Mouse (Mus musculus) CH12.LX (cell line): ENCODE results near the gene Tmem164. TPM values are rescaled to one million over a fixed set of nuclear protein-coding genes. Genes with fewer than 3 reads are reported as not detected.
"Not testable (repeated sequence)": the region's sequence is repeated elsewhere in the genome, so short reads cannot be mapped to it uniquely, and the experiment has no call there.

Experiments used
- DNase-seq: peaks from one replicate; pipeline ENCODE4 v3.0.0-alpha.2; 2013; ENCODE audit errors: extremely low read depth
- H3K27ac ChIP-seq: 2 replicates; pipeline ENCODE4 v1.5.1; 2012; ENCODE audit warnings: low read depth, mild to moderate bottlenecking, control low read depth, moderate library complexity; ENCODE audit not compliant: insufficient read depth
- H3K27me3 ChIP-seq: replicated peaks from 2 replicates; pipeline ENCODE3; 2012; ENCODE audit warnings: inconsistent platforms
- H3K36me3 ChIP-seq, 2 experiments: replicated peaks in 1 of 2; 2 replicates each; pipeline versions ENCODE3 to v1.6.1; 2012; ENCODE audit warnings: inconsistent platforms in 1 of 2, low read length in 1 of 2, mild to moderate bottlenecking in 1 of 2, mixed read lengths in 1 of 2, moderate library complexity in 1 of 2; ENCODE audit not compliant: control insufficient read depth in 1 of 2, insufficient read depth in 1 of 2
- H3K4me1 ChIP-seq, 2 experiments: 2 replicates each; pipeline ENCODE4 v1.6.1; 2012; ENCODE audit warnings: inconsistent platforms in 1 of 2, moderate library complexity in 1 of 2; ENCODE audit not compliant: insufficient read depth in 2 of 2, control insufficient read depth in 1 of 2
- H3K4me2 ChIP-seq: 2 replicates; pipeline ENCODE4 v1.6.1; 2012; ENCODE audit warnings: low read depth, mild to moderate bottlenecking, control low read depth; ENCODE audit not compliant: poor library complexity, insufficient read depth, severe bottlenecking
- H3K4me3 ChIP-seq, 3 experiments: fragments of 150-350 bp in 1 of 3; sonication (generic) in 1 of 3; replicated peaks in 1 of 3; 2 replicates each; pipeline versions ENCODE3 to v1.5.1; 2011 to 2012; ENCODE audit warnings: low read depth in 2 of 3, low read length in 2 of 3, mild to moderate bottlenecking in 2 of 3, moderate library complexity in 2 of 3, control low read depth in 1 of 3, improper control_type of control experiment in 1 of 3, inconsistent platforms in 1 of 3, mixed read lengths in 1 of 3; ENCODE audit not compliant: poor library complexity in 1 of 3
- H3K79me2 ChIP-seq: replicated peaks from 2 replicates; pipeline ENCODE4 v1.6.1; 2012; ENCODE audit warnings: mild to moderate bottlenecking, moderate library complexity; ENCODE audit not compliant: control insufficient read depth, poor library complexity, insufficient read depth, severe bottlenecking; ENCODE audit errors: extremely low read depth
- H3K9ac ChIP-seq: 2 replicates; pipeline ENCODE4 v1.6.1; 2012; ENCODE audit warnings: low read depth, mild to moderate bottlenecking, control low read depth, moderate library complexity; ENCODE audit not compliant: insufficient read depth
- H3K9me3 ChIP-seq: replicated peaks from 2 replicates; pipeline ENCODE3; 2012; ENCODE audit warnings: low read length, inconsistent platforms, mixed read lengths
- CHD2 ChIP-seq: IDR thresholded peaks from 2 replicates; pipeline ENCODE4 v1.6.1; 2011; ENCODE audit warnings: low read length, improper control_type of control experiment
- E2F4 ChIP-seq: IDR thresholded peaks from 2 replicates; pipeline ENCODE4 v1.6.1; 2011; ENCODE audit warnings: low read depth, low read length, improper control_type of control experiment; ENCODE audit not compliant: insufficient replicate concordance
- EP300 ChIP-seq: IDR thresholded peaks from 2 replicates; pipeline ENCODE4 v1.6.1; 2011; ENCODE audit warnings: low read length, improper control_type of control experiment
- JUN ChIP-seq: IDR thresholded peaks from 2 replicates; pipeline ENCODE4 v1.6.1; 2011; ENCODE audit warnings: low read depth, mild to moderate bottlenecking, low read length, improper control_type of control experiment, moderate library complexity; ENCODE audit not compliant: insufficient read depth
- KAT2A ChIP-seq: IDR thresholded peaks from 2 replicates; pipeline ENCODE4 v1.6.1; 2012; ENCODE audit warnings: low read length, improper control_type of control experiment, inconsistent platforms; ENCODE audit not compliant: insufficient replicate concordance
- MAFK ChIP-seq: IDR thresholded peaks from 2 replicates; pipeline ENCODE4 v1.6.1; 2011; ENCODE audit warnings: low read length, improper control_type of control experiment; ENCODE audit not compliant: insufficient replicate concordance
- MAZ ChIP-seq: IDR thresholded peaks from 2 replicates; pipeline ENCODE4 v1.6.1; 2012; ENCODE audit warnings: low read depth, mild to moderate bottlenecking, inconsistent platforms, low read length, improper control_type of control experiment, moderate library complexity
- MEF2A ChIP-seq: IDR thresholded peaks from 2 replicates; pipeline ENCODE4 v1.6.1; 2014; ENCODE audit warnings: low read depth, mild to moderate bottlenecking, inconsistent platforms, low read length, improper control_type of control experiment, borderline replicate concordance
- NELFE ChIP-seq: IDR thresholded peaks from 2 replicates; pipeline ENCODE4 v1.6.1; 2011; ENCODE audit warnings: low read depth, low read length, improper control_type of control experiment
- NRF1 ChIP-seq: IDR thresholded peaks from 2 replicates; pipeline ENCODE4 v1.6.1; 2014; ENCODE audit warnings: low read depth, mild to moderate bottlenecking, inconsistent platforms, low read length, improper control_type of control experiment, moderate library complexity
- POLR2A ChIP-seq: IDR thresholded peaks from 2 replicates; pipeline ENCODE4 v1.6.1; 2011; ENCODE audit warnings: low read depth, mild to moderate bottlenecking, improper control_type of control experiment, low read length
- SIN3A ChIP-seq: IDR thresholded peaks from 2 replicates; pipeline ENCODE4 v1.6.1; 2012; ENCODE audit warnings: low read length, improper control_type of control experiment, inconsistent platforms
- TCF12 ChIP-seq: IDR thresholded peaks from 2 replicates; pipeline ENCODE4 v1.6.1; 2014; ENCODE audit warnings: low read depth, mild to moderate bottlenecking, inconsistent platforms, low read length, improper control_type of control experiment
- ZC3H11A ChIP-seq: IDR thresholded peaks from 2 replicates; pipeline ENCODE4 v1.6.1; 2012; ENCODE audit warnings: low read depth, mild to moderate bottlenecking, inconsistent platforms, low read length, improper control_type of control experiment
- ZMIZ1 ChIP-seq: IDR thresholded peaks from 2 replicates; pipeline ENCODE4 v1.6.1; 2012; ENCODE audit warnings: low read depth, mild to moderate bottlenecking, inconsistent platforms, low read length, improper control_type of control experiment
- ZNF384 ChIP-seq: IDR thresholded peaks from 2 replicates; pipeline ENCODE4 v1.6.1; 2012; ENCODE audit warnings: low read depth, low read length, improper control_type of control experiment, inconsistent platforms
- dilution Hi-C: fragments of 300-500 bp; cut with MboI; formaldehyde crosslinking; loops from 2 replicates; pipeline ENCODE4 v1.14.3; 2020; ENCODE audit warnings: low sequenced_read_pairs; ENCODE audit not compliant: extremely low pct_unique_long_range_greater_than_20kb, extremely low pct_ligation_motif_present
- in situ Hi-C: fragments of 300-500 bp; cut with MboI; formaldehyde crosslinking; loops from 3 replicates; pipeline ENCODE4 v1.14.3; 2019; ENCODE audit warnings: low sequenced_read_pairs, low pct_ligation_motif_present, low pct_unique_long_range_greater_than_20kb, mixed read lengths
- polyA plus RNA-seq: library from polyadenylated mRNA; unstranded; fragments of >175 nt; gene quantifications from 2 replicates; pipeline ENCODE4 v1.2.1, GENCODE M21; 2012; ENCODE audit warnings: low read depth; ENCODE audit not compliant: insufficient read length
- total RNA-seq, 2 experiments: library from RNA; depleted of rRNA; stranded (reverse); fragments of 300-350 nt in 1 of 2; fragments of >200 nt in 1 of 2; gene quantifications; 2 replicates each; pipeline ENCODE4 v1.2.3; 2012 to 2014

Gene Tmem164
- total RNA-seq (2012; rRNA removed) (21.5 and 24.0 TPM in 2 replicates), total RNA-seq (2014; rRNA removed) (21.4 and 22.7 TPM in 2 replicates), polyA plus RNA-seq (17.7 and 19.2 TPM in 2 replicates)

- dilution Hi-C loops = no loop called here
- Histone ChIP-seq H3K4me3 (peak within 1 kb of the TSS; percentile 49 to 91 (median 63)), H3K4me1 (peaks cover 4 to 39% of the 10 kb centered on the region in 2 experiments; a peak in 3 of 4 replicates), H3K9ac (peak within 1 kb of the TSS; percentile 71), H3K9me3 (no peaks in the 10 kb centered on the region), H3K79me2 (peaks cover 13% of the 10 kb centered on the region), H3K27ac (peak within 1 kb of the TSS; percentile 76), H3K36me3 (peaks cover 0 to 9% of the 10 kb centered on the region in 2 experiments), H3K27me3 (no peaks in the 10 kb centered on the region), H3K4me2 (peak within 1 kb of the TSS; percentile 72)
- DNase-seq = peak; percentile 68
- TF ChIP-seq MAFK (no peak), JUN (no peak), ZC3H11A (no peak), EP300 (no peak), NRF1 (no peak), MAZ (peak; percentile 93; the same call in 1 of the 2 replicates), SIN3A (peak; percentile 74), TCF12 (peak; percentile 45; the same call in 1 of the 2 replicates), E2F4 (no peak), POLR2A (peak; percentile 59; the same call in 1 of the 2 replicates), MEF2A (no peak), NELFE (peak; percentile 57), ZMIZ1 (peak; percentile 40; the same call in 1 of the 2 replicates), KAT2A (0 out of 2 replicates have a peak, but pooled peaks have one; percentile 28), CHD2 (no peak), ZNF384 (no peak)
- in situ Hi-C loops = no loop called here
These were observed at the start of gene Tmem164 for GRCm38 (mm10) chrX:142681056-142681615. Gene Tmem164 (plus strand): TSS chrX:142681406.

GRCm38 (mm10) chrX:142632990-142633389 is 48.2 kb upstream of the Tmem164 start:
- H3K27ac ChIP-seq, H3K4me3 ChIP-seq, dilution Hi-C loops, H3K36me3 ChIP-seq, H3K27me3 ChIP-seq, H3K4me1 ChIP-seq, H3K4me2 ChIP-seq, H3K9ac ChIP-seq, DNase-seq, H3K79me2 ChIP-seq, H3K9me3 ChIP-seq, in situ Hi-C loops: not testable (repeated sequence)
